Mouse (Mus musculus) thymus, postnatal 14 days (tissue): ENCODE data around the gene Ppdpf.

Experiments
- DNase-seq: peaks from one replicate; pipeline ENCODE4 v3.0.0; 2021

Gene Ppdpf

GRCm38 (mm10) chr2:181187121-181188000 lies at the start of gene Ppdpf:
TSS of gene Ppdpf (plus strand) at chr2:181187247.
- DNase-seq = peak; percentile 96

GRCm38 (mm10) chr2:181139641-181140193 lies 47.3 kb upstream of the Ppdpf start:
- no peak for DNase-seq

- no peak for DNase-seq
These were observed 44.3 kb upstream of the Ppdpf start for GRCm38 (mm10) chr2:181142703-181143135.

- DNase-seq = no peak
These were observed 43.4 kb upstream of the Ppdpf start for GRCm38 (mm10) chr2:181143509-181144276.

DNA sequence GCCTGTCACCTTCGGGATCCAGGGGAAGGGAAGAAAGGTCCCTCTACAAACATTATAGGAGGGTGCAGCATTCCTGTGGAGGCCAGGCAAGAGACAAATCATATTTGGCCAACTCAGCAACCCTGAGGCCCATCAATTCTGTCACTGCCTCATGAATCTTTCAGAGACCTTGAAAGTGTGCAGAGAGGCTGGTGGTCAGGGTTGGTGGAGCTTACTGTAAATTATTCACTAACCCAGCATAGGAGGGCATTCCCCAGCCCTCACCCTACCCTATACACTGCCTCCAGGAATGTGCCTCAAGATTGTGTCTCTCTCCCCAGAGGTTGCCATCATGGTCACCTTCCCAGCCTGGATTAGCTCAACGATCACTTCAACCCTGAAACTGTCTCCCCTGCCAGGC lies 42.4 kb upstream of the Ppdpf start:
- no peak for DNase-seq

- DNase-seq = no peak
These were observed 40.0 kb upstream of the Ppdpf start for GRCm38 (mm10) chr2:181146976-181147545.

GRCm38 (mm10) chr2:181147546-181148317 lies 39.3 kb upstream of the Ppdpf start:
- DNase-seq = peak; percentile 30

DNA sequence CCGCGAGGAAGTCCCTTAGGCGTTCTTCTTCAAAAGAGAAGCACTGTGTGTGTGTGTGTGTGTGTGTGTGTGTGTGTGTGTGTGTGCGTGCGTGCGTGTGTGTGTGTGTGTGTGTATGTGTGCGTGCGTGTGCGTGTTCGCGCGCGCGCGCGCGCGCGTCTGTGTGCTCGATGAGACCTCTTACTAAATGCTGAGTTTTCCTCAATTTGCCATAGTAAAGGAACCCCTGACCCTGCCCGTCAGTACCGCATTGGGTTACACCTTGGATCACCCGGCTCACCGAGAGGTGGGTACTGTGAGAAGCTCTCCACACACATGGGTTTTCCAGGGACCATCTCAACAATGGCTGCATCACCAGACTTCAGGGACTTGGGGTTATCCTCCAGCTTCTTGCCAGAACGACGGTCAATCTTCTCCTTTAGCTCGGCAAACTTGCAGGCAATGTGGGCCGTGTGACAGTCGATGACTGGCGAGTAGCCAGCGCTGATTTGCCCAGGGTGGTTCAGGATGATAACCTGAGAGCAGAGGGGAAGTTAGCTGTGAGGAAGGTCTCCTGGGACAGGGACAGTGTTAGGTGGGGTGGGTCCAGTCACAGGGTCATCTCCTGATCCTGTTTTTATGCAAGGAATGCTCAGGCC lies 38.6 kb upstream of the Ppdpf start:
- DNase-seq = no peak

DNA sequence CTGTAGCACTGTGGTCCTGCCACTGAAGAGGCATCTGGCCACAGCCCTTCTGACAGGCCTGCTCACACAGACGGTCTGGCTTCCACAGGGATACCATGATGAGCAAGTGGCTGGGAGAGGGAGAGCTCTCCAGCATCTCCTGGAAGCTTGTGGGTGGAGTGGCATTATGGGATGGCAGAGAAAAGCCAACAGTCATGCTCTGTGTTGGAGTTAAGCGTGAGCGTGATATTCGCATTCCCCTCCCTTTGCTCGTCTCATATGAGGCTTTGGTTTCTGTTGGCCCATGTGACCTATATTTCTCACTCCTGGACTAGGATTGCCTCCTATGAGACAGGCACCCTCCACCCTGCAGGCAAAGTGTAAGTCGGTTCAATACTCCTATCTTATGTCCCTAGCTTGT lies 36.8 kb upstream of the Ppdpf start:
- no peak for DNase-seq

GRCm38 (mm10) chr2:181152701-181153100 lies 34.3 kb upstream of the Ppdpf start:
- no peak for DNase-seq

DNA sequence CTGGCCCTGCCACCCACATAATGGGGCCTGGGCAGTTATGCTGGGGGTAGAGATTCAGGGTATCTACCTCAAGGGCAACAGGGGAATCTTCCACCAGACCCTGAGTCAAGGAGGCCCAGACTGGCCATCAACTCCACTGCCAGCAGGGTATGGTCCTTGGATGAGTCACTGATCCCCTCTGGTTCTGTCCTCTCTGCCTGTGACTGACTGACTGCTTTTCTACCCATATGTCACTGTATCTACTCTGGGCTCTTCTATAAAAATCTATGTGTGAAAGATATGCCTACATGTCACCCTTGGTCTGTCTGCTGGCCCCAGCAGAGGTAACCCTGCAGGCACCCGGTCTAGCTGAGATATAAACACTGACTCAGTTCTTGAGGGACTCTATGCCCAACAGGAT lies 33.9 kb upstream of the Ppdpf start:
- DNase-seq = no peak

DNA sequence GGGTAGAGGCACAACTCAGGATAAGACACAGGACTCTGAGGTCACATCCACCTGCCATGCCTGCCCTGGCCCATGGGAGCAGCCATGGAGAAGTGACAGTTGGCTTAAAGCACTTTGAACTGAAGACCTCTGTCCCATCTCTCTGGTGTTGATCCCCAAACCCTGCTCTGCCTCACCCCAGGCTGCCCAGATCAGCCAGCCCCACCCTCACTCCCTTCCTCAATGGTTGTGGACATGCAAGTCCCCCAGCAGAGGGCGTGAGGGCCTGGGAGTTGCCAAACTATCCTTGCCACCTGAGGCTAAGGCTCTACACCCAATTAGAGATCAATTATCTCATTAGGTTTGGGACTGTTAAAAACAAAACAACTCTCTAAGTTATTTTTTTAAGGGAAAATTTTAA lies 33.2 kb upstream of the Ppdpf start:
- DNase-seq = peak; percentile 39

GRCm38 (mm10) chr2:181154361-181154760 lies 32.7 kb upstream of the Ppdpf start:
- no peak for DNase-seq

DNA sequence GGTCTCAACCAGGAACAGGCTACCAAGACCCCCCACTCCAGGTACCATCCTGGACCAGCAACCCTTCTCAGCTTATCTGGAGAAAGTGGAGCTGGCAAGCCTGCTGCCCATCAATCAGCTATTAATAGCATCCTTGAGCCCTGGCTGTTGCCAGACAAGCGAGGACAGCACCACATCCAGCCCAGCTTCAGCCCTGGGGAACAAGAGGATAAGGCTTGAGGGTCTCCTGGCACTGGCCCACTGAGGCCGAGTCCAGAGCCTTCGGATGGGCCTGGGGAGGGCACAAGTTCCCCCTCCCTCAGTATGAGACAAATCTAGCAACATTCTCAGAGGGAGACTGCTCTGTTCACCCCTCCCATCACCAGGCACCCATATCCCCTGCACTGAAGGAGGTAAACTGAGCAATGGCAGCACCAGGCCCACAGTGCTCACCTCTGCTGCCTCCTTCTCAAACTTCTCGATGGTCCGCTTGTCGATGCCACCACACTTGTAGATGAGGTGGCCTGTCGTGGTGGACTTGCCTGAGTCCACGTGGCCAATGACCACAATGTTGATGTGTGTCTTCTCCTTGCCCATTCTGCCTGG lies 32.1 kb upstream of the Ppdpf start:
- no peak for DNase-seq

DNA sequence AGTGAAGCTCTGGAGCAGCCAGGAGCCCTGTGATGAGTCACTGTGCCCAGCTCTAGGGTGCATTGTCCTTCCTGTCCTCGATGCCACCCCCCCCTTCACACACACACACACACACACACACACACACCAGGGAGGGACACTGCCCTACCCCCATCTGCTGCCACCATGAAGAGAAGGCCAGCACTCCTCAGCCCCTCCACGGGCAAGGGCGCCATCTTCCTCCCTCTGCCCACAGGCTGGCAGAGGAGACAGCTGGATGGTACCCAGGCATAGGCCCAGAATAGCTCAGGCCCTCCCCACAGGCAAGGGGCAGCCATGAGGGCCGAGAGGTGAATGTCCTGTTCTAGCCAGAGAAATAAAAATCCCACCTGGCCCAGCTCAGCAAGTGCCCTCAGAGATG lies 31.2 kb upstream of the Ppdpf start:
- DNase-seq = no peak

GRCm38 (mm10) chr2:181156248-181157121 lies 30.6 kb upstream of the Ppdpf start, which contains the start of gene Eef1a2:
TSS of gene Eef1a2 (minus strand) at chr2:181157014.
- no peak for DNase-seq

DNA sequence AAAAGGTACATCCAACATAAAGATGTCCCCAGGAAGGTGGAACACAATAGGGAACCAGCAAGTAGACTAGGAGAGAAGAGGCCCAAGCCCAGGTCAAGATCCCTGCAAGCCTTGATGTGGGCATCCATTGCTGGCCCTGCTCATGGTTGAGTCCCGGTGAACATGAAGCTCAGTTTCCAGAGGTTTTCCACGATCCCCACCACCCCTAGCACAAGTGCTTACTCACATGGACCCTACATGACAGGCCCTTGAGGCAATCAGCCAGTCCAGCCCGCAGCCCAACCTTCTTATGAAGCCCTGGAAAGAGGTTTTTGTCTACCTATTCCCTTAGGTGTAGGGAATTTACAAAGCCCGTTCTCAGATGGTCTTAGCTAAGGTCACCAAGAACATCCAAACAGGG lies 29.9 kb upstream of the Ppdpf start:
- no peak for DNase-seq

GRCm38 (mm10) chr2:181157716-181158302 lies 29.2 kb upstream of the Ppdpf start:
- DNase-seq = no peak

DNA sequence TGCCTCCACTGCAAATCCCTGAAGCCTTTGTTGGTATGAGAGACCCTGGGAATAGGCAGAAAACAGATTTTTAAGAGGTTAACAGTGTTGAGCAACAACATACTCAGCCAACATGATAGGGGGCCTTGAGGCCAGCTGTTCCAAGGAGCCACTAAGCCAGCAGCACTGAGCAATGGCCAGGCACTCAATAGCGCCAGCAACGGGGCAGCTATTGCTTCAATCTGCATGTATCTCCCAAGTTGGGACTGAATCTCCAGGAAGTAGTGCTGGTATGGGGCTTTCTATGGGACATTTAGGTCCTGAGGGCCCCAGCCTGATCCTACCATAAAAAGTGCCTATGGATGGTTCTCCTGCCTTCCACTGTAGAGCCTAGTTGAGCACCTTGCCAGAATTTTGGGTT lies 28.6 kb upstream of the Ppdpf start:
- DNase-seq = no peak

- DNase-seq = no peak
These were observed 27.9 kb upstream of the Ppdpf start for GRCm38 (mm10) chr2:181159091-181159514.
